Mouse (Mus musculus) thymus, adult 2 months (tissue): ENCODE data around the gene Ndufa1.
"Not testable (repeated sequence)": the region's sequence is repeated elsewhere in the genome, so short reads cannot be mapped to it uniquely, and the experiment has no call there.

ENCODE experiments used
- CTCF ChIP-seq: fragments of 200-500 bp; IDR thresholded peaks from 2 replicates; pipeline ENCODE4 v1.5.1; 2012; ENCODE audit warnings: mild to moderate bottlenecking, control low read depth, low read length, moderate library complexity, borderline replicate concordance; ENCODE audit not compliant: control insufficient read depth, poor library complexity, insufficient read depth; ENCODE audit errors: extremely low read depth
- POLR2A ChIP-seq: fragments of 200-500 bp; IDR thresholded peaks from 2 replicates; pipeline ENCODE4 v1.6.1; 2012; ENCODE audit warnings: mild to moderate bottlenecking, low read length, control low read depth, moderate library complexity; ENCODE audit not compliant: control insufficient read depth, poor library complexity, insufficient read depth; ENCODE audit errors: extremely low read depth

DNA sequence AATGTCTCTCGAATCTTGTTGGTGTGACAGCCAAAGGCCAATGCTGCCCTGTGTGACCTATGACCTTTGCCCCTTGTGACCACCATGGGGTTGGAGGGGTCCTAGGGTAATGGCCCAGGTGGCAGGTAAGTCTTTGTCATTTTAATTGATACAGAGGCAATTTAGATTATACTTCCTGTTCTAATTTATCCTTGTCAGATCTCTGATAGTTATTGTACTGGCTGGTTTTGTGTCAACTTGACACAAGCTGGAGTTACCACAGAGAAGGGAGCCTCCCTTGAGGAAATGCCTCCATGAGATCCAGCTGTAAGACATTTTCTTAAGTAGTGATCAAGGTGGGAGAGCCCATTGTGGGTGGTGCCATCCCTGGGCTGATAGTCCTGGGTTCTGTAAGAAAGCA lies 31.2 kb upstream of the Ndufa1 start, which contains the start of gene Rhox1:
- not testable (repeated sequence) for TF ChIP-seq CTCF, POLR2A
